Mouse (Mus musculus) hindbrain, embryonic 14.5 days (tissue): Measurements from ENCODE around the gene Astn2. TPM values are rescaled to one million over a fixed set of nuclear protein-coding genes. Genes with fewer than 3 reads are reported as not detected.

ENCODE experiments used
- ATAC-seq: fragments of 200-750 bp; cut with Nextera tagmentation; 2 replicates; pipeline ENCODE4 v1.8.0; 2017; ENCODE audit warnings: moderate number of reproducible peaks, mild to moderate bottlenecking, moderate TSS enrichment, moderate library complexity; ENCODE audit not compliant: low FRiP score
- DNase-seq: peaks from one replicate; pipeline ENCODE4 v3.0.0-alpha.2; 2015; ENCODE audit warnings: low spot score
- H3K27ac ChIP-seq: fragments of 300-500 bp; sonication (generic); 2 replicates; pipeline ENCODE4 v1.5.1; 2014; ENCODE audit warnings: mild to moderate bottlenecking, moderate library complexity
- H3K27me3 ChIP-seq: fragments of 300-500 bp; sonication (generic); 2 replicates; pipeline ENCODE4 v1.6.1; 2014; ENCODE audit warnings: mild to moderate bottlenecking, low read length, mixed read lengths; ENCODE audit not compliant: control insufficient read depth, insufficient read depth
- H3K36me3 ChIP-seq: fragments of 300-500 bp; sonication (generic); replicated peaks from 2 replicates; pipeline ENCODE4 v1.6.1; 2014; ENCODE audit not compliant: control insufficient read depth, insufficient read depth
- H3K4me1 ChIP-seq: fragments of 300-500 bp; sonication (generic); replicated peaks from 2 replicates; pipeline ENCODE4 v1.6.1; 2014; ENCODE audit warnings: antibody characterized with exemption, low read length, mixed read lengths; ENCODE audit not compliant: control insufficient read depth, insufficient read depth
- H3K4me2 ChIP-seq: fragments of 300-500 bp; sonication (generic); replicated peaks from 2 replicates; pipeline ENCODE4 v1.6.1; 2014; ENCODE audit warnings: mild to moderate bottlenecking, moderate library complexity
- H3K4me3 ChIP-seq: fragments of 300-500 bp; sonication (generic); replicated peaks from 2 replicates; pipeline ENCODE4 v1.5.1; 2014; ENCODE audit warnings: mild to moderate bottlenecking, low read length
- H3K9ac ChIP-seq: fragments of 300-500 bp; sonication (generic); 2 replicates; pipeline ENCODE4 v1.6.1; 2014
- H3K9me3 ChIP-seq: fragments of 300-500 bp; sonication (generic); 2 replicates; pipeline ENCODE4 v1.6.1; 2016; ENCODE audit warnings: low read length; ENCODE audit not compliant: control insufficient read depth
- WGBS: fragments of 180-500 bp; shearing (Covaris S2); extraction: QIAGEN DNeasy Blood & Tissue Kit; methylation state at CpG from one replicate; pipeline ENCODE4 v1.1.7; 2014; 5-methylcytosine and 5-hydroxymethylcytosine counted together
- polyA plus RNA-seq: library from polyadenylated mRNA; unstranded; fragments of >200 nt; fragmentation: Nextera tagmentation; extraction: Ambion mirVana; gene quantifications from 2 replicates; pipeline ENCODE4 v1.2.1, GENCODE M21; 2014

Astn2 gene
- polyA plus RNA-seq, 1 experiment from 2014 or later: 4.4 TPM

- ATAC-seq (no peak), DNase-seq (no peak)
- Histone ChIP-seq H3K36me3 (no peaks in the 10 kb centered on the region), H3K9me3 (no peaks in the 10 kb centered on the region), H3K4me2 (no peak overlapping the region), H3K4me1 (no peaks in the 10 kb centered on the region), H3K9ac (no peak overlapping the region), H3K27ac (no peak overlapping the region), H3K4me3 (no peak overlapping the region), H3K27me3 (no peaks in the 10 kb centered on the region)
- WGBS: 90% methylated on average over 2 of the region's 2 CpGs
These were observed 872.2 kb downstream of the Astn2 start for GRCm38 (mm10) chr4:65532071-65532736.

GRCm38 (mm10) chr4:65531621-65532020, 872.8 kb downstream of the Astn2 start:
- DNase-seq (no peak), ATAC-seq (no peak)
- H3K4me2 ChIP-seq: no peak overlapping the region
- H3K9ac ChIP-seq: no peak overlapping the region
- H3K36me3 ChIP-seq: no peaks in the 10 kb centered on the region
- H3K4me3 ChIP-seq: no peak overlapping the region
- H3K4me1 ChIP-seq: no peaks in the 10 kb centered on the region
- H3K27ac ChIP-seq: no peak overlapping the region
- 69% methylated on average over 6 of the region's 6 CpGs for WGBS
- no peaks in the 10 kb centered on the region for H3K27me3 ChIP-seq
- no peaks in the 10 kb centered on the region for H3K9me3 ChIP-seq

- WGBS: 75% methylated on average over 2 of the region's 2 CpGs
- Histone ChIP-seq H3K36me3 (no peaks in the 10 kb centered on the region), H3K4me1 (no peaks in the 10 kb centered on the region), H3K4me3 (no peak overlapping the region), H3K4me2 (no peak overlapping the region), H3K9me3 (no peaks in the 10 kb centered on the region), H3K27me3 (no peaks in the 10 kb centered on the region), H3K9ac (no peak overlapping the region), H3K27ac (no peak overlapping the region)
- ATAC-seq (no peak), DNase-seq (no peak)
These were observed 873.5 kb downstream of the Astn2 start for GRCm38 (mm10) chr4:65530901-65531300.

GRCm38 (mm10) chr4:65508101-65508500, 896.3 kb downstream of the Astn2 start:
- Histone ChIP-seq H3K4me3 (no peak overlapping the region), H3K4me1 (no peaks in the 10 kb centered on the region), H3K36me3 (no peaks in the 10 kb centered on the region), H3K9ac (no peak overlapping the region), H3K27me3 (no peaks in the 10 kb centered on the region), H3K27ac (no peak overlapping the region), H3K9me3 (no peaks in the 10 kb centered on the region), H3K4me2 (no peak overlapping the region)
- no peak for ATAC-seq
- DNase-seq: no peak
- WGBS: 66% methylated on average over 2 of the region's 2 CpGs

- H3K27ac ChIP-seq: no peak overlapping the region
- H3K9ac ChIP-seq: no peak overlapping the region
- H3K36me3 ChIP-seq: no peaks in the 10 kb centered on the region
- DNase-seq (no peak), ATAC-seq (no peak)
- no peak overlapping the region for H3K4me3 ChIP-seq
- H3K9me3 ChIP-seq: no peaks in the 10 kb centered on the region
- H3K4me2 ChIP-seq: no peak overlapping the region
- H3K4me1 ChIP-seq: no peaks in the 10 kb centered on the region
- H3K27me3 ChIP-seq: no peaks in the 10 kb centered on the region
These were observed 897.5 kb downstream of the Astn2 start for GRCm38 (mm10) chr4:65506870-65507269.

- H3K27me3 ChIP-seq: no peaks in the 10 kb centered on the region
- no peaks in the 10 kb centered on the region for H3K36me3 ChIP-seq
- peak; percentile 97 for ATAC-seq
- H3K27ac ChIP-seq: no peak overlapping the region
- H3K4me1 ChIP-seq: no peaks in the 10 kb centered on the region
- H3K9me3 ChIP-seq: no peaks in the 10 kb centered on the region
- no peak overlapping the region for H3K4me3 ChIP-seq
- 9% methylated on average over 3 of the region's 3 CpGs for WGBS
- DNase-seq: peak; percentile 91
- H3K9ac ChIP-seq: no peak overlapping the region
- no peak overlapping the region for H3K4me2 ChIP-seq
These were observed 908.0 kb downstream of the Astn2 start for GRCm38 (mm10) chr4:65496463-65496834.

- no peak for ATAC-seq
- 69% methylated on average over 6 of the region's 6 CpGs for WGBS
- DNase-seq: no peak
These were observed 908.5 kb downstream of the Astn2 start for GRCm38 (mm10) chr4:65495705-65496462.

GRCm38 (mm10) chr4:65491541-65491940, 912.9 kb downstream of the Astn2 start:
- Histone ChIP-seq H3K36me3 (no peaks in the 10 kb centered on the region), H3K9me3 (no peaks in the 10 kb centered on the region), H3K9ac (no peak overlapping the region), H3K27me3 (no peaks in the 10 kb centered on the region), H3K4me1 (no peaks in the 10 kb centered on the region), H3K4me2 (no peak overlapping the region), H3K4me3 (no peak overlapping the region), H3K27ac (no peak overlapping the region)
- ATAC-seq (no peak), DNase-seq (no peak)
- 87% methylated on average over 2 of the region's 2 CpGs for WGBS

More at GRCm38 (mm10) chr4:65495705-65496462, 908.5 kb downstream of the Astn2 start:
- Histone ChIP-seq H3K36me3 (no peaks in the 10 kb centered on the region), H3K27ac (no peak overlapping the region), H3K27me3 (no peaks in the 10 kb centered on the region), H3K9ac (no peak overlapping the region), H3K4me3 (no peak overlapping the region), H3K4me1 (no peaks in the 10 kb centered on the region), H3K9me3 (no peaks in the 10 kb centered on the region), H3K4me2 (no peak overlapping the region)

- no peak overlapping the region for H3K27ac ChIP-seq
- H3K9ac ChIP-seq: no peak overlapping the region
- no peak for ATAC-seq
- H3K36me3 ChIP-seq: no peaks in the 10 kb centered on the region
- H3K4me1 ChIP-seq: no peaks in the 10 kb centered on the region
- DNase-seq: no peak
- H3K4me3 ChIP-seq: no peak overlapping the region
- no peaks in the 10 kb centered on the region for H3K27me3 ChIP-seq
- no peaks in the 10 kb centered on the region for H3K9me3 ChIP-seq
- 84% methylated on average over 3 of the region's 3 CpGs for WGBS
- H3K4me2 ChIP-seq: no peak overlapping the region
These were observed 914.7 kb downstream of the Astn2 start for GRCm38 (mm10) chr4:65489711-65490110.
